Mouse (Mus musculus) brain, adult 2 months (tissue): ENCODE results near the gene Dusp23.

Experiments
- DNase-seq: peaks from one replicate; pipeline ENCODE4 v3.0.0; 2011; ENCODE audit warnings: low read depth, low spot score

The Dusp23 gene

GRCm38 (mm10) chr1:172632451-172633326 lies at the start of gene Dusp23:
Dusp23 (minus strand) TSS chr1:172632962.
- peak; percentile 99 for DNase-seq

- DNase-seq: no peak
Observed at GRCm38 (mm10) chr1:172680742-172681141, 48.0 kb upstream of the Dusp23 start.

GRCm38 (mm10) chr1:172670716-172671115 lies 38.0 kb upstream of the Dusp23 start:
- DNase-seq: no peak

- peak; percentile 35 for DNase-seq
Observed at GRCm38 (mm10) chr1:172667597-172667996, 34.8 kb upstream of the Dusp23 start.

GRCm38 (mm10) chr1:172665457-172665856 lies 32.7 kb upstream of the Dusp23 start:
- DNase-seq: peak; percentile 10

- DNase-seq: no peak
Observed at GRCm38 (mm10) chr1:172659688-172660087, 26.9 kb upstream of the Dusp23 start.

- DNase-seq: no peak
Observed at GRCm38 (mm10) chr1:172657266-172657665, 24.5 kb upstream of the Dusp23 start.

- DNase-seq: no peak
Observed at GRCm38 (mm10) chr1:172653900-172654299, 21.1 kb upstream of the Dusp23 start.

GRCm38 (mm10) chr1:172652040-172652662 lies 19.4 kb upstream of the Dusp23 start:
- DNase-seq: no peak

GRCm38 (mm10) chr1:172651288-172651987 lies 18.7 kb upstream of the Dusp23 start:
- DNase-seq: no peak

GRCm38 (mm10) chr1:172650519-172651287 lies 17.9 kb upstream of the Dusp23 start:
- peak; percentile 31 for DNase-seq

GRCm38 (mm10) chr1:172649396-172649795 lies 16.6 kb upstream of the Dusp23 start:
- no peak for DNase-seq

- DNase-seq: no peak
Observed at GRCm38 (mm10) chr1:172647236-172647635, 14.5 kb upstream of the Dusp23 start.

GRCm38 (mm10) chr1:172638781-172639180 lies 6.0 kb upstream of the Dusp23 start:
- DNase-seq: peak; percentile 57

GRCm38 (mm10) chr1:172637801-172638200 lies 5.0 kb upstream of the Dusp23 start:
- no peak for DNase-seq

GRCm38 (mm10) chr1:172636266-172636665 lies 3.5 kb upstream of the Dusp23 start:
- no peak for DNase-seq

GRCm38 (mm10) chr1:172635258-172635657 lies 2.5 kb upstream of the Dusp23 start:
- no peak for DNase-seq

- no peak for DNase-seq
Observed at GRCm38 (mm10) chr1:172634136-172634535, 1.4 kb upstream of the Dusp23 start.

GRCm38 (mm10) chr1:172631721-172632120 lies 1.0 kb downstream of the Dusp23 start:
- DNase-seq: no peak

GRCm38 (mm10) chr1:172629831-172630230 lies 2.9 kb downstream of the Dusp23 start:
- DNase-seq: no peak

GRCm38 (mm10) chr1:172626306-172626705 lies 6.5 kb downstream of the Dusp23 start:
- no peak for DNase-seq

GRCm38 (mm10) chr1:172624081-172624480 lies 8.7 kb downstream of the Dusp23 start:
- DNase-seq: no peak
